Mouse (Mus musculus): ENCODE results near the gene Zfyve9.

The Zfyve9 gene

DNA sequence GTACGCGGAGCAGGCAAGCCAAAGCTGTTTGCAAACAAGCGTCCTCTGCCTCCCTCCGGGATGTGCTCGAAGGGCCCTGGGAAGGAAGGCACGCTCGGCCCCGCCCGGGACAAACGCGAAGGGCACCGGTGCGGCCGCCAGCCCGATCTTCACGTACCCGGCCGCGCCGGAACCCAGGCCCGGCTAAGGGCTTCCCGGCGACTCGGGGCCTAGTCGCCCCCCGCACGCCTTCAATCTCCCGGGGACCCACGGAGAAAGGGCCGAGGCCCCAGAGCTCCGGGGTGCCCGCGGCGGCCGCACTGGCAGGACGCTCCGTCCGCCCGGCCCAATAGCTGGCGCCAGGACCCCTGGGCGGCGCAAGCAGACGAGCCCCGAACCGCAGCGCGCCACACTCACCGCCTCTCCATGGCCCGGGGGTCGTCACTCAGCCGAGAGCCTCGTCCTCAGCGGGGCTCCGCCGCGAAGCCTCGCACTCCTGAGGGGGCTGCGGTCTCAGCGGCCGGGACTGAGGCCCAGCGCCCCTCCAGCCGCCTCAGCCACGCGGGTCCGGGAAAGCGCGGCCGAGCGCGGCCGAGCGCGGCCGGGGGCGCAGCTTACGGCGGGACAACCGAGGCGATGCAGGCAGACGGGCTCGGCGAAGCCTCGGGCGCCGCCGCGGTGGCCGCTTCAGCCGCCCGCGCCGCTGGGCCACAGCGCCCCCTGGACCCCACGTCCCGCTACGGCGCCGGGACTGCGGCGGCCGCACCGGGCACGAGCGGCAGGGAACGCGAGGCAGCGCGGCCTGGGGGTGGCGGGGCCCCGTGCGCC, at the start of gene Zfyve9:
Gene Zfyve9, minus strand, starts transcription at position 742 of the 807 bp plus-strand sequence.
- peak; percentile 64 for DNase-seq (ENCODE audit: low read depth)

GRCm38 (mm10) chr4:108826643-108827042, 46.0 kb upstream of the Zfyve9 start:
- no peak for DNase-seq (ENCODE audit: low read depth)

- DNase-seq (ENCODE audit: low read depth) = no peak
These were observed 45.5 kb upstream of the Zfyve9 start for GRCm38 (mm10) chr4:108826096-108826495.

DNA sequence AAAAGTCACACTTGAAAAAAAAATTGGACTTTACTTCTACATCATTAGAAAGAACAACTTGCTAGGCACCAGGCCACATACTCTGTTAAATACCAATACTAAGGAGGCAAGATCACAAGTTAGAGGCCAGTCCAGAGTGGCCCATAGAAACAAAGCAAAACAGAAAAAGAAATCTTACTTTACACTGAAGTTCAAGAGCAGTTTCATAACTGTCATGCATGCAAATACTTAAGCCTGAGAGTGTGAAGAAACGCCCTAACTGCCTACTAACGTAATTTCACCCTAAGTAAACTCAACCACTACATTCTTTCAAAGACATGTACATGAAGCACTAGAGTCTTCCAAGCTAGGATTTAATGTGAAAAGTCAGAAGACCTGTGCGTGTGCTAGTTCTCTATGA, 45.1 kb upstream of the Zfyve9 start:
- DNase-seq (ENCODE audit: low read depth) = no peak

GRCm38 (mm10) chr4:108811550-108811949, 31.0 kb upstream of the Zfyve9 start:
- no peak for DNase-seq (ENCODE audit: low read depth)

DNA sequence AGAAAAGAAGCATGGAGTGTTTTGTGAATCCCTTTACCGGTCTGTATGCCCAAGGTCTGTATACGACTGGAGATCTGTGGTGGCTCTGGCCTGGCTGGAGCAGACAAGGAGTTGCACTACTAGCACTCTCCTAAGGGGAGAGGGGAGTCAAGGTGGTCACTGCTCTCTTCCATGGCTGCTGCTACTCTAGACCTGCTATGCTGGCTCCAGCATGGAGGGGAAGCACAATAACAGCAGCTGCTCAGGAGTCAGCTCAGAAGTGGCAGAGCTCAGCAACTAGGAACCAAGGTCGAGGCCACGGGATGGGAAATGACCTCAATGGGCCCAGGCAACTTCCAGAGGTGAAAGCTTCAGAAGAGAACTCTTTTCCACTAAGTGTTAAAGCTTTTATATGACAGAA, 30.5 kb upstream of the Zfyve9 start:
- no peak for DNase-seq (ENCODE audit: low read depth)

GRCm38 (mm10) chr4:108803535-108803934, 22.9 kb upstream of the Zfyve9 start:
- no peak for DNase-seq (ENCODE audit: low read depth)

DNA sequence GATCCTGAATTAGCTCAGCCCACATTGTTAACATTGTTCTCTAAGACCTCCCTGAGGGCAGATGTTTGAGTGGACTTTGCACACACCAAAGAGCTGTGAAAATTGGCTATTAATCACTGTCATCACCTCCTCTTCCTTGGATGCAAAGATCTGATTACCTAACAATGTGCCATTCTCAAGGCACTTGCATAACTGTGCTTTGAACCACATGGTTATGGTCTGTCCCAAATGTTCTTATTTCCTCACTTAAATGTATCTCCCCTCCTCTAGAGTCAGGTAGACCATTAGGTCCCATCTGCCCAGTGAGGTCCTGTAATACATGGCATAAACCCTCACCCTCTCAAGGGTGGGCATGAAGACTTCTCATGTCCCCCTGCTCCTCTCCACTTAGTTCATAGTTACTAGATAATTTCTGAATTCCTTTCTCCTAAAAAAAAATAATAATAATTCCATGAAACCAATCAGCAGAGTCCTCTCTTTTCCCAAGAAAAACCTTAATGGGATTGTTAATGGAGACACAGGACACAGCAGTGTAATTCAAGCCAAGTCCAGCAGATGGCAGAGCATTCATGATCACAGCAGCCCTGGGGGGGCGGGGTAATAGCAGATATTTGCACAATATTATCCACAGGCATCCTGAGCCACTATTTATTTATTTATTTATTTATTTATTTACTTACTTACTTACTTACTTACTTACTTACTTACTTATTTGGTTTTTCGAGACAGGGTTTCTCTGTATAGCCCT, 17.7 kb upstream of the Zfyve9 start:
- peak; percentile 65 for DNase-seq (ENCODE audit: low read depth)

- no peak for DNase-seq (ENCODE audit: low read depth)
These were observed 16.1 kb upstream of the Zfyve9 start for GRCm38 (mm10) chr4:108796701-108797100.

GRCm38 (mm10) chr4:108793941-108794340, 13.3 kb upstream of the Zfyve9 start:
- no peak for DNase-seq (ENCODE audit: low read depth)

- no peak for DNase-seq (ENCODE audit: low read depth)
These were observed 9.9 kb upstream of the Zfyve9 start for GRCm38 (mm10) chr4:108790507-108790906.

- DNase-seq (ENCODE audit: low read depth) = no peak
These were observed 8.8 kb upstream of the Zfyve9 start for GRCm38 (mm10) chr4:108789258-108789936.

DNA sequence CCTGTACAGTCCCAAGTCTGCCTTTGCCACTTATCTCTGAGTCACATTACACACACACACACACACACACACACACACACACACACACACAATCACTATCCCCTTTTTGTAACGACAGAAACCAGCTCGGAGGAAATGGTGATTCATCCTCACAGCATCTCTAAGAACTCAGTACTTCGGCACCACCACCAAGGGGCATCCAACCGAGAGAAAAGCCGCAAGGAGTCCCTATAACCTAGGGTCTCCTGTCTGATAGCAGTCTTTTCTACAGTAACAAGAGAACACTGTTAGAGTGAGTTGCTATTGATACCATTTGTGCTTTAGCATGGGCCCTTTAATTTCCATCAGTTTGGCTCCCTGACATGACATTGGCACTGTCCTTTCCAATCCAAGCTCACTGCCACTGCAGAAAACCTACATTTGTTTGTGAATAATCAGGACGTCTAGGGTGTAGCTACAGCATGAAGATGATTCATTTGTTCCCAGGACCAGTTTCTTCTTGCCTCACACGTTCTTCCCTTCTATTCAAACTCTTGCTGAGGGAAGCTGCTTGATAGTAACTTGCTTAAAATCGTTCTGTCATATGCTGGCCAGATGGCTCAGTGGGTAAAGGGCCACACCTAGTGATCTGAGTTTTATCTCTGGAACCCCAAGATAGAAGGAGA, 2.0 kb upstream of the Zfyve9 start:
- DNase-seq (ENCODE audit: low read depth) = no peak

DNA sequence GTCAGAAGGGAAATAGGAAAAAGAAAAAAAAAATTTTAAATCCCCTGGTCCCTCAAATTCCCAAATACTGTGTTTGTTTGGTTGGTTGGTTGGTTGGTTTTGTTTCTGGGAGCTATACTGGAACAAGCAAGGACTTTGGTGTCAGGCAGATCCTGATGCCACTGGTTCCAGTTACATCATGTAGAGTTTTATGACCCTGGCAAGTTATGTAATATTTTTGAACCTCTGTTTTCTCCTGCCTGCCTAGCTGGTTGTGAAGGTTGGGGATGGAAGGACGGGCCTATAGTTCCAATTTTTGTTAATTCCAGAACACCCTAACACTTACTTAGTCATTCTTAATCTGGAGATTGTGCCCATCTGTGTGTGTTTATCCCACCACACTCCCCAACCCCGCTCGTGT, 998 bp upstream of the Zfyve9 start:
- no peak for DNase-seq (ENCODE audit: low read depth)

DNA sequence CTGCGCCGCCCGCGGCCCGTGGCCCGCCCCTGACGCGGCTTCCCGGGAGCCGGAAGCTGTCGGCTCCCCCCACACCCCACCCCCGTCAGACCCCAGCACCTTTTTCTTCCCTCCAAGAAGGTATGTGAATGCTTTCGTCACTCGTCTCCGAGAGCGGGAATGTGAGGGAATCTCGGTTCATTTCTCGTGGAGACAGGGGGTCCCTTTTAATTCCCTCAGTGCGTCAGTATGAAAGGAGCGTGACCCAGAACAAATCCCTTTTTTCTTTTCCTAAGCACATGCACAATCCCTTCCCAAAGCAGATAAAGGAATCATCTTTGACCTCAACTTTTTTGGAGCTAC, 237 bp upstream of the Zfyve9 start:
- no peak for DNase-seq (ENCODE audit: low read depth)

DNA sequence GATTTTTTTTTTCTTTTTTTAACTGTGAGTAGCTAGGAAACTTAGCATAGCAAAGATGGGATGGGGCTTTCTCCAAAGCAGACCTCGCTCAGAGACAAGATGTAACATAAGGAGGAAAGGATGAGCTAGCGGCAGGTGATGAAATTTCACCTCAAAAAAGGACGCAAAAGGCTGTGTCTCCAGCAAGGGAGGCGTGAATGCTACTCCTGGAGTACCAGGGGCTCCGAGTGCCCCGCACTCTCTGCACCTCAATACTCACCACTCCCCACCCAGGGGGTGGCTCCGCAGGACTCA, 888 bp downstream of the Zfyve9 start:
- DNase-seq (ENCODE audit: low read depth) = no peak

DNA sequence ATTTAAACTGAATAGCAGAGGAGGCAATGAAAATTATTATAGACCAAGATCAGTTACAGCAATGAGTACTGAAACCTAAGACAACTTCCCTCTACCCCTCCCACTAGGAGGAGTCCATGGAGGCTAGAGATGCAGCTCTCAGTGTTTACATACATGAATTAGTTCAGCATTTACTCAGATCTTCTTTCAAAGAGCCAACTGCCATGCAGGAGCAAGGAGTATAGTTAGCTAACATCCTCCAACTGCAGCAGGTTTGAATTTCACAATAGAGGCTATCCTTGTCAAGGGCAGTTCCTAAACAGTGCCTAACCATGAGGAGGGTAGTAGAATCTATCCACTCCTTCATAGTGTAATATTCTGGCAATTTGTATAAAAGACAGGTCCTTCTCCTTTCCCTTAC, 12.1 kb downstream of the Zfyve9 start:
- DNase-seq (ENCODE audit: low read depth) = no peak

DNA sequence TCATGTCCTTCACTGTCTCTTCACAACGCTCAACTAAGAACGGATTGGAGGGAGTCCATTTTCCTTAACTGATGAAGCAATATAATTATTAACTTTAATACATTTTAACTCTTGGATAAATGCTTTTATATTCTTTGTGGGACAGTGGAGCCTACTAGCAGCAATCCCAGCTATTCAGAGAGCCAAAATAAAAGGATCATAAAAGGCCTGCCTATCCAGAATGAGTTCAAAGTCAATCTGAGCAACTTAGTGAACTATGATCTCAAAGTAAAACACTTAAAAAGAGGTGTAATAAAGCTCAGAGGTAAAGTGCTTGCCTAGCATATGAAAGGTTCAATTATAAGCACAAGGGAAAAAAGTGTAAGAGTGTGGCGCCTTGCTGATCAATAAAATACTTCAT, 21.0 kb downstream of the Zfyve9 start:
- no peak for DNase-seq (ENCODE audit: low read depth)

GRCm38 (mm10) chr4:108746160-108746873, 34.3 kb downstream of the Zfyve9 start:
- no peak for DNase-seq (ENCODE audit: low read depth)

GRCm38 (mm10) chr4:108731582-108731981, 49.0 kb downstream of the Zfyve9 start:
- no peak for DNase-seq (ENCODE audit: low read depth)

DNA sequence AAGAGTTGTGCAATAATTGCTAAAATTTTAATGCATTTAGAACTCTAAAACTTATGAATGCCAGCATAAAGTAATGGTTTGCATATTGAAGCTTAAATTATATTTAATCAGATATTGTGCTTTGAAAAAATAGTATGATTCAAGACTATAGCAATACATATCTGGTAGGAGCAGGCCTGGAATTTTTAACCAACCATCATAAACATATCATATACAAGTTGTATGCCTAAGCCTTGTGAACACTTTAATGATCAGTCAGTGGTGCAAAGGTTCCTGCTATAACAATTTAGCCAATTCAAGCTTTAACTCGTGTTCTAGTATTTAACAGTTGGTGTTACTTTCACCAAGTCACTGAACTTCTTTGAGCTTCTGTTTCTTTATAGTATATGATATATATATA, 50.1 kb downstream of the Zfyve9 start:
- DNase-seq (ENCODE audit: low read depth) = no peak

DNA sequence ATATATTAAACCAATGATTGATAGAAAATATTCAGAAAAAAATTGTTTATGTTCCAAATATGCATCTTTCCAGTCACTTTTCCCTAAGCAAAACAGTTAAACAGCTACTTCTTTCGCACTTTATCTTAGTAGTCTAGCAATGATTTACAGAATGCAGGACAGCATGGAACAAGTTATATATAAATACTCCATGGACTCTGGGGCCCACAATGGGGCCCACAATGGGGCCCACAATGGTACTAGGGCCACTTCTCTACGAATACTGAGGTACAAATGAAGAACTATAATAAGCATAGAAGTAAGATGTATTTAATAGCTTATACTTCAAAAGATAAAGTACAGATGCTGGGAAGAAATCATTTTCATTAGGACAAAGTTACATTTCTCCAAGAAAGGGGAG, 56.5 kb downstream of the Zfyve9 start:
- DNase-seq (ENCODE audit: low read depth) = no peak
